Mouse (Mus musculus) lung, embryonic 16.5 days (tissue): ENCODE data around the gene Nrip1. TPM values are rescaled to one million over a fixed set of nuclear protein-coding genes. Genes with fewer than 3 reads are reported as not detected.

Source experiments
- ATAC-seq: fragments of 200-750 bp; cut with Nextera tagmentation; 2 replicates; pipeline ENCODE4 v1.8.0; 2017; ENCODE audit warnings: low read depth, mild to moderate bottlenecking, moderate library complexity
- H3K27ac ChIP-seq: fragments of 300-500 bp; sonication (generic); 2 replicates; pipeline ENCODE4 v1.5.1; 2014; ENCODE audit warnings: mild to moderate bottlenecking, control low read depth, low read length
- H3K27me3 ChIP-seq: fragments of 300-500 bp; sonication (generic); 2 replicates; pipeline ENCODE4 v1.6.1; 2014; ENCODE audit warnings: low read depth, low read length, mixed read lengths; ENCODE audit not compliant: control insufficient read depth, insufficient read depth
- H3K36me3 ChIP-seq: fragments of 300-500 bp; sonication (generic); 2 replicates; pipeline ENCODE4 v1.6.1; 2014; ENCODE audit warnings: low read length; ENCODE audit not compliant: control insufficient read depth, insufficient read depth
- H3K4me1 ChIP-seq: fragments of 300-500 bp; sonication (generic); replicated peaks from 2 replicates; pipeline ENCODE4 v1.6.1; 2014; ENCODE audit warnings: low read length, mixed read lengths; ENCODE audit not compliant: control insufficient read depth, insufficient read depth
- H3K4me2 ChIP-seq: fragments of 300-500 bp; sonication (generic); 2 replicates; pipeline ENCODE4 v1.6.1; 2014; ENCODE audit warnings: low read depth, low read length, control low read depth
- H3K4me3 ChIP-seq: fragments of 300-500 bp; sonication (generic); 2 replicates; pipeline ENCODE4 v1.5.1; 2014; ENCODE audit warnings: mild to moderate bottlenecking, low read length, control low read depth
- H3K9ac ChIP-seq: fragments of 300-500 bp; sonication (generic); 2 replicates; pipeline ENCODE4 v1.6.1; 2014; ENCODE audit warnings: low read length, control low read depth
- H3K9me3 ChIP-seq: fragments of 300-500 bp; sonication (generic); 2 replicates; pipeline ENCODE4 v1.6.1; 2016; ENCODE audit warnings: low read length; ENCODE audit not compliant: control insufficient read depth
- WGBS: fragments of 180-500 bp; shearing (Covaris S2); extraction: QIAGEN DNeasy Blood & Tissue Kit; methylation state at CpG from one replicate; pipeline ENCODE4 v1.1.7; 2014; 5-methylcytosine and 5-hydroxymethylcytosine counted together
- polyA plus RNA-seq: library from polyadenylated mRNA; unstranded; fragments of >200 nt; fragmentation: Nextera tagmentation; extraction: Ambion mirVana; gene quantifications from 2 replicates; pipeline ENCODE4 v1.2.1, GENCODE M21; 2015

Gene Nrip1
- polyA plus RNA-seq, 1 experiment from 2014 or later, result 45.4 TPM

DNA sequence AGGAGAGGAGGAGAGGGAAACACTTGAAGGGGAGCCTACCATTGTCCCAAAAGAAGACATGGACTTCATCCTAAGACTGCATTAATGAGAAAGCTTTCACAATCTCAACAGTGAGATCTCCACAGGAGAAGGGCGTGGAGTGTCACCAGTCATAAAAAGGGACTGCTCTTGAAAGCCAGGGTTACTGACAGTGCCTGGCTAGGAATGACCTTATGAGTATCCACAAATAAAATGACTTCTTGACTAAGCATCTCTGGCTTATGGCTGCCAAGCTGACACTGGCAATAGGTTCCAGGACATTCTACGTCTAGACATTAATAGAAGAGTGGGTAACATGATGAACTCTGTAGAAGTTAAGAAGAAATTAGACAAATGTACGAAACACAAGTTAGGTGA is 48.3 kb downstream of the Nrip1 start:
- Histone ChIP-seq H3K4me3 (no peak overlapping the region), H3K4me1 (peaks cover 14% of the 10 kb centered on the region), H3K36me3 (no peaks in the 10 kb centered on the region), H3K27ac (no peak overlapping the region), H3K27me3 (no peaks in the 10 kb centered on the region), H3K9me3 (no peaks in the 10 kb centered on the region), H3K9ac (no peak overlapping the region), H3K4me2 (no peak overlapping the region)
- WGBS, result 95% methylated on average over 3 of the region's 3 CpGs
- no peak for ATAC-seq

DNA sequence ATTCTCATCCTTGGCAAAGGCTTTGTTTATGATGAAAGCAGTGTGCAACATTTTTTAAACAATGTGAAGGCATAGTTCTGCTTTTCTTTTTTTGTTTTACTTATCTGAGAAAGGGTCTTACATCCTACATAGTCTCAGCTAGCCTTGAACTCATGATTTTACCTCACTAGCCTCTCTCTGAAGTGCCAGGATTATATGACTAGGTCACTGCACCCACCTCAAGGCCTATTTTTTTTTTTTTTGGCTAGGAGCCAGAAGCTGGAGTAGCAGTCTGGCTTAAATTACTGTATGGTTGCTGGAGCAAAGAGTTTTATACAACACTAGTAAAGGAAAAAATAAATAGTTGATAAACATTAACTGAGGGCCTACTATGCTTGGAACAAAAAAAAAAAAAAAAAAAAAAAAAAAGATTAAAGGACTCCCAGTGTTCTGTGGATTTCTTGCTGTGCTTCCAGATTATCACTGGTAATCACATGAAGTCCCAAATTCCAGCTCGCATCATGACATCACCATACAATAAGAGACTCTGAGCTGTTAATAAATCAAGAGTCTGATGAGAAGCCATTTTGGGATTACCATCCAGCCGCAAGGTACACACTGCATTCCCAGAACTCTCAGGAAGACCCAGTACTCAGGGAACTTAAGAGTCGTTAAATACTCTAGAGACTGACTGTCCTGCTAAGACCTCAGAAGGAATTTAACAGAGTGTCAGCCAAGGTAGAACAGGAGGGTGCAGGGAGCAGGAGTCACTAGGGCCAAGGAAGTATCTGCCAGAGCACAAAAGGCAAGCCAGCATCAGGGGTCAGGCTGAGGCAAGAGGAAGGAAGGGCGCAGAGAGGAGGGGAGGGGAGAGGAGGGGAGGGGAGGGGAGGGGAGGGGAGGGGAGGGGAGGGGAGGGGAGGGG is 49.0 kb downstream of the Nrip1 start:
- Histone ChIP-seq H3K4me3 (no peak overlapping the region), H3K4me1 (peaks cover 16% of the 10 kb centered on the region), H3K9ac (no peak overlapping the region), H3K36me3 (no peaks in the 10 kb centered on the region), H3K27ac (no peak overlapping the region), H3K9me3 (no peaks in the 10 kb centered on the region), H3K27me3 (no peaks in the 10 kb centered on the region), H3K4me2 (no peak overlapping the region)
- WGBS, result 72% methylated on average over 3 of the region's 4 CpGs
- ATAC-seq, result no peak

DNA sequence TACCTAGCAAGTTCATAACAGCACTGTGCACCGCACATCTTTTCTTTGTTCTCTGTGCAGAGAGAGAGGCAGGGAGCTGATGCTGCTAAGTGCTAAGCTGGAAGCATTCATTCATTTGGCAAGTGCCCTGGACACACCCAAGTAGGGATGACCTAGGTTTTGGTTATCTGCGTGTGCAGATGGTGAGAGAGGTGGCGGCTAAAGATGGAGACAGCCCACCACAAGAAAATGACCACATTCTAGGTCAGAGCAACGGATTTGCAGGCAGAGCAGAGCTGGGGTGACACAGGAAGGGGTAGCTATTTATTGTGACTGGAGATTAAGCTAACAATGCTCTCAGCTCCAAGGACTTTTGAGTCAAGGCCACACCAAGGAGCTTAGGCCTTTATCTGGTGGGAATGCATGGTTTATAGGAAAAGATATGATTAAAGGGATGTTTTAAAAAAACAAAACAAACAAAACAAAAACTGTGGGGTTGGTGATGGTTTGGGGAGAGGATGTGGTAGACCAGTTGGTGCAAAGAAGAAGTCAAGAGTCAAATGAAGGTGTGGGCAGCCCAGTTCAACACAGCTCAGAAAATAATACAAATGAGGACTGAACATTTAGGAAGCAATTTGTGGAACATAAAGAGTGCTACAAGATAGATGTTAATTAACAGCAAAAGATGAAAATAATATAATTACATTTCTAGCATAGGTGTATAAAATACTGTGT is 49.9 kb downstream of the Nrip1 start:
- Histone ChIP-seq H3K9ac (no peak overlapping the region), H3K4me1 (peaks cover 19% of the 10 kb centered on the region), H3K4me3 (no peak overlapping the region), H3K36me3 (no peaks in the 10 kb centered on the region), H3K4me2 (no peak overlapping the region), H3K27me3 (no peaks in the 10 kb centered on the region), H3K27ac (no peak overlapping the region), H3K9me3 (no peaks in the 10 kb centered on the region)
- WGBS, result 71% methylated on average over 4 of the region's 4 CpGs
- ATAC-seq, result peak; percentile 29; the same call in 1 of the 2 replicates

DNA sequence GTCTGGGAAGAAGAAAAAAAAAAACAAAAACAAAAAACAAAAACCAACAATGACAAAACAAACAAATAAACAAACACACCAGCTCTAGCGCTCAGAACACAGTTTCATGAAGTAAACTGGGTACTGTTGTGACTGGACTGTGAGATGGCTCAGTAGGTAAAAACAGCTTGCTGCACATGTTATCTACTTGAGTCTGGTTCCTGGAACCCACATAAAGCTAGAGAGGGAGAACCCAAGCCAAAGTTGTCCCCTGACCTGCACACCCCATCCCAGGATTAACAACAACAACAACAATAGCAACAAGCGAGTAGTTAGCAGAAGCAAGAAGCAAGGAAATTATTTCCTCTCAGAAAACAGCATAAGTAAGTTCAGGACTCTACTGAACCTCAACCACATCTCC is 50.5 kb downstream of the Nrip1 start:
- Histone ChIP-seq H3K4me3 (no peak overlapping the region), H3K36me3 (no peaks in the 10 kb centered on the region), H3K4me1 (peaks cover 19% of the 10 kb centered on the region), H3K27ac (no peak overlapping the region), H3K9ac (no peak overlapping the region), H3K27me3 (no peaks in the 10 kb centered on the region), H3K9me3 (no peaks in the 10 kb centered on the region), H3K4me2 (no peak overlapping the region)
- 93% methylated on average over 2 of the region's 2 CpGs for WGBS
- no peak for ATAC-seq

DNA sequence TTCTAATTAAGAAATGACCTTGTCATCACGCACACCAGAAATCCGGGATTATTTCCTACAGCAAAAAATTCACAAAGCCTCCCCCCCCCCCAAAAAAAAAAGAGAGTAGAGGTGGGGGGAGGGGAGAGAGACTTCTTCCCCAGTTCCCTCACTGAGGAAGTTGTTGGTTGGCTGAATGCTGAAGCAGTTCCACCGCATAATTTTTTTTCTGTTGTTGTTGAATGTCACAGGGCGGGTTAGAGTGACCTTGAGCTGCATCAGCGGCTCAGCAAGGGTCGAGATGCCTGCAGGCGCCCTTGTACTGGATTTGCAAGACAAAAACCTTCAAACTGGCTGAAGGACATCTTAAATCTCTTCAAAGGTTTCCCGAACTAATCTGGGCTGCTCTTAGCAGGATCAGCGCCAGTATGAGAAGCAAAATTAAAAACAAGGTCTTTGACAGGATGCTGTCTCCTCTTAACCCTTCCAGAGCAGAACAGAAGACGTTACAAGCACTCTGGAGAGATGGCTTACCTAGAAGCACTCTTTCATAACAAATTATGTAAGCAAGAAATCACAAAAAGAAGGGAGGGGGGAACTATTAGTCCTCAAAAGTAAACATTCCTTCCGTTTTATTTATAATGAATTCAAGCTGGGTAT is 52.0 kb downstream of the Nrip1 start:
- Histone ChIP-seq H3K4me3 (no peak overlapping the region), H3K9ac (no peak overlapping the region), H3K4me1 (peaks cover 19% of the 10 kb centered on the region), H3K27ac (peak overlapping the region; percentile 37; the same call in 1 of the 2 replicates), H3K9me3 (no peaks in the 10 kb centered on the region), H3K36me3 (no peaks in the 10 kb centered on the region), H3K4me2 (0 out of 2 replicates have a peak overlapping the region, but pooled peaks have one; percentile 19), H3K27me3 (no peaks in the 10 kb centered on the region)
- WGBS, result 21% methylated on average over 11 of the region's 11 CpGs
- ATAC-seq, result no peak

DNA sequence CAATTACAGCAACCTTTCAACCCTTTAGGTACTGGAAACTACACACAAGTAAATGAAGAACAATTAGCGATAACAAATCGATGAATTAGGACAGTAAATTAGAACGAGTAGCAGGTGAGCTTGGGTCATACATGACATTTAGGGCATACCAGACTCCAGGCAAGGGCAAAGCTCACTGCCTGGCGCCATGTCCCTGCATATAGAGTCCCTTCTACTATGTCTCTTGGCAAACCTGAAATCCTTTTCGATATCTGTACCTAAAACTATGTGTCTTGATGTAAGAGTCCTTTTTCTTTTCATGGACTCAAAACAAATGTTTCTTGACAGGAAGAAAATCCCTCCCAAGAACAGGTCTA is 53.5 kb downstream of the Nrip1 start:
- Histone ChIP-seq H3K27me3 (no peaks in the 10 kb centered on the region), H3K9me3 (no peaks in the 10 kb centered on the region), H3K4me1 (peaks cover 19% of the 10 kb centered on the region), H3K4me3 (no peak overlapping the region), H3K4me2 (no peak overlapping the region), H3K36me3 (no peaks in the 10 kb centered on the region), H3K27ac (no peak overlapping the region), H3K9ac (no peak overlapping the region)
- ATAC-seq, result no peak
- 65% methylated on average over 5 of the region's 5 CpGs for WGBS

DNA sequence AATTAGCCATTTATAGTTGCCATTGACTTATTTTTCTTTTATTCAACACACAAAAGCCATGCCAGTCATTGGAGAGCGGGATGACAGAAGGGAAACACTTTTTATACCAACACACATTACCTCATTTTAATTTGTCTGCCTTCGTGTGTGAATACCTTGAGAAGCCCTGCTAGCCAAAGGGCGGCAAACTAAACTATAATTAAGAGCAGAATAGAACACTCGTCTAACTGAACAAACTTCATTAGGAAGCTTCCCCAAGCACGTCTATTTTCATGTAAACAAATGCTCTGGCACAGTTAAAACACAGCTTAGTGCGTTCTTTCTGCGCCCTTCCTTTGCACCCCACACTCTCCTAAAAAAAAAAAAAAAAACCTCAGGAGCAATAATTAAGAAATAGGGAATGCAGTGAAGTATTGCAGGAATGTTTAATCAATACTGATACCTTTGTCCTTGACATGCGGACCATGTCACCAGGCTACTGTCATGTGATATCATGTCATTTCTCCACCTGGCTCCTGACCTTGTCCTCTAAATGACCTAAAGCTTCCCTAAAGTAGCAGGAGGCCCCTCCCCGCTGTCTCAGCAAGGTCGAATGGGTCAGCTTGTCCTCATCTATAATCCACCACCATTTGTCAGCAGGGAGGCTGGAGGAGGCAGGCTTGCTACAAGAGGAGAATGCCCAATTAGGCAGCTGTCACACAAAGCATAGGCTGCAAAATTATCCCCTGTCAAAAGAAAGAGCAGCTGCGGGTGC is 54.1 kb downstream of the Nrip1 start:
- Histone ChIP-seq H3K4me3 (no peak overlapping the region), H3K9ac (no peak overlapping the region), H3K4me2 (no peak overlapping the region), H3K27me3 (no peaks in the 10 kb centered on the region), H3K27ac (no peak overlapping the region), H3K9me3 (no peaks in the 10 kb centered on the region), H3K36me3 (no peaks in the 10 kb centered on the region), H3K4me1 (peaks cover 17% of the 10 kb centered on the region)
- no peak for ATAC-seq
- 45% methylated on average over 11 of the region's 11 CpGs for WGBS

DNA sequence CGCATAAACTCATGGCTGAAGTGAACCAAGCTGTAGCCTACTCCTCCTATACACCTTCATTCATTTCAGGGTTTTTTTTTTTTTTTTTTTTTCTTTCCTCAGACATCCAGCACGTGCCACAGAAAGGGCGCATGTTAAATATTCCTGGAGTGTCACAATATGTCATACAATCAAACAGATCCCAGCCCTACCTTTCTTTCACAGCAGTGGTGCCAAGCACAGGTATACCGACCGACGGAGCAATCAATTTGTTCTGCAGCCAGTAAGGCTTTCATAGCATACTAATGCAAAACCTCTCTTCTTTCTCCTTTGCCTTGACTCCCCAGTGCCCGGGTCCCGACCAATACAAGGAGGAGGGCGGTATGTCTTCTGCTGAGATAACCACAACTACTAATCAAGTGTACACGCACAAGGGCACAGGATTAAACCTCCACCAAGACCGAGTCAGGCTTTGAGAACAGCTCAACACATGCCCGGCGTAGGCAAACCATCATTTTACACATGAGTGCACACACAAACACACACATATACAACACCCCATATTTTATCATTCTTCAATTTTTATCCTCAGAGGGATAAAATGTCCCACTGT is 55.2 kb downstream of the Nrip1 start:
- no peak overlapping the region for H3K9ac ChIP-seq
- H3K4me2 ChIP-seq, result no peak overlapping the region
- no peak for ATAC-seq
- no peaks in the 10 kb centered on the region for H3K36me3 ChIP-seq
- H3K4me1 ChIP-seq, result peaks cover 17% of the 10 kb centered on the region
- WGBS, result 79% methylated on average over 13 of the region's 13 CpGs
- H3K9me3 ChIP-seq, result no peaks in the 10 kb centered on the region
- H3K4me3 ChIP-seq, result no peak overlapping the region
- H3K27ac ChIP-seq, result no peak overlapping the region
- no peaks in the 10 kb centered on the region for H3K27me3 ChIP-seq
